Mouse (Mus musculus) kidney, embryonic 16.5 days (tissue): ENCODE measurements at regions not wholly inside any gene's neighbourhood (a gene's known extent, or its start where the extent isn't known, plus 50 kb on each side); places are given as distances from the start of the nearest gene placed in this dataset.

Source experiments
- ATAC-seq: fragments of 200-750 bp; cut with Nextera tagmentation; 2 replicates; pipeline ENCODE4 v1.8.0; 2017; ENCODE audit warnings: moderate TSS enrichment; ENCODE audit not compliant: low FRiP score, low TSS enrichment
- H3K27ac ChIP-seq: fragments of 300-500 bp; sonication (generic); 2 replicates; pipeline ENCODE4 v1.5.1; 2014; ENCODE audit warnings: low read length
- H3K27me3 ChIP-seq: fragments of 300-500 bp; sonication (generic); 2 replicates; pipeline ENCODE4 v1.6.1; 2014; ENCODE audit warnings: low read length, control low read depth, mixed read lengths; ENCODE audit not compliant: insufficient read depth
- H3K36me3 ChIP-seq: fragments of 300-500 bp; sonication (generic); 2 replicates; pipeline ENCODE4 v1.6.1; 2014; ENCODE audit warnings: low read length, control low read depth, mixed read lengths; ENCODE audit not compliant: insufficient read depth
- H3K4me1 ChIP-seq: fragments of 300-500 bp; sonication (generic); 2 replicates; pipeline ENCODE4 v1.6.1; 2014; ENCODE audit warnings: low read length, control low read depth, mixed read lengths; ENCODE audit not compliant: insufficient read depth
- H3K4me2 ChIP-seq: fragments of 300-500 bp; sonication (generic); replicated peaks from 2 replicates; pipeline ENCODE4 v1.6.1; 2014; ENCODE audit warnings: low read depth, low read length
- H3K4me3 ChIP-seq: fragments of 300-500 bp; sonication (generic); 2 replicates; pipeline ENCODE4 v1.5.1; 2014; ENCODE audit warnings: mild to moderate bottlenecking, low read length
- H3K9ac ChIP-seq: fragments of 300-500 bp; sonication (generic); replicated peaks from 2 replicates; pipeline ENCODE4 v1.6.1; 2014; ENCODE audit warnings: low read length
- H3K9me3 ChIP-seq: fragments of 300-500 bp; sonication (generic); 2 replicates; pipeline ENCODE4 v1.6.1; 2016; ENCODE audit warnings: low read length, control low read depth
- WGBS: fragments of 180-500 bp; shearing (Covaris S2); extraction: QIAGEN DNeasy Blood & Tissue Kit; methylation state at CpG from one replicate; pipeline ENCODE4 v1.1.7; 2014; 5-methylcytosine and 5-hydroxymethylcytosine counted together

DNA sequence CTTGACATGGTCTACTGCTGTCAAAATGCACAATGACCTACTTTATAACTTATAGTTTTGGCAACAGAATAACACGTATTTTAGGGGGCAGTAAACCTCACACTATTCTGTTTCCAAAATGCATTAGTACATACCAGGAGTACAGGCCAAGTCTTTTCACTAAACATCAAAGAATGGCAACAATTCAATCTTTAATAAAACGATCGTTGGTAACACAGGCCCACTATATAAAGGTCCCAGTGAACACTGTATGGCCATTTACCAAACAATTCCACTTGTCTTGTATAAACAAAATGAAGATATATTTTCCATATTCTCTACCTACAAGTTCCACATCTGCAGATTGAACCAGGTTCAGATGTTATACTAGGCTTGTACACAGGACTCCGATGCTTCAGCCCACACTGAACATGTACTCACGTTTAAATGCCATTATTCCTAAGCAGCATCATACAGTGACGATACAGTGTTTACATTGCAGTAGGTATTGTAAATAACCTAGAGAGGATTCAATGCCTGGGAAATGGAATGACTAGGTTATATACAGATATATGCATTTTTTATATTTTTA is 78.3 kb upstream of the Gimd1 start:
- Histone ChIP-seq H3K4me3 (no peak overlapping the region), H3K4me2 (no peak overlapping the region), H3K27ac (no peak overlapping the region), H3K27me3 (no peaks in the 10 kb centered on the region), H3K9me3 (no peaks in the 10 kb centered on the region), H3K9ac (no peak overlapping the region), H3K36me3 (no peaks in the 10 kb centered on the region), H3K4me1 (no peaks in the 10 kb centered on the region)
- 82% methylated on average over 6 of the region's 6 CpGs for WGBS
- no peak for ATAC-seq

DNA sequence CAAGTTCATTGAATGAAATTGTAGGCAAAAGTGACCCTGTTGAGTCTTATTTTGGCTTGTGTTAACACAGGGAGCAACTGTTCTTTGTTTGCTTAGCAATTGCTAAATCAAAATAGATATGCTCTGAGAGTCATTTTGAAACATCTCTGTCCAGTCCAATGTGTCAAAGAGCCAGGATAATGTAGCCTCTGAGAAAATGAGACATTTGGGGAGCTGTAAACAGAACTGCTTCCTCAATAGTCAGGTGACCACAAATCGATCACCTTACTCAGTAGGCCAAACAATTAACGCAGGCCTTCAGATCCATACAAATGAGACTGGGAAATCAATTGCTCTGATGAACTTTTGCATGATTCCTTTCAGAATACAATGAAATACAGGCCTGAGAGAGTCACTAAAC is 63.9 kb upstream of the Gimd1 start:
- Histone ChIP-seq H3K9ac (no peak overlapping the region), H3K4me1 (0 out of 2 replicates have a peak, but pooled peaks cover 7% of the 10 kb centered on the region), H3K27ac (no peak overlapping the region), H3K9me3 (no peaks in the 10 kb centered on the region), H3K27me3 (no peaks in the 10 kb centered on the region), H3K36me3 (no peaks in the 10 kb centered on the region), H3K4me3 (no peak overlapping the region), H3K4me2 (no peak overlapping the region)
- WGBS: 93% methylated on average over 2 of the region's 2 CpGs
- ATAC-seq: no peak

DNA sequence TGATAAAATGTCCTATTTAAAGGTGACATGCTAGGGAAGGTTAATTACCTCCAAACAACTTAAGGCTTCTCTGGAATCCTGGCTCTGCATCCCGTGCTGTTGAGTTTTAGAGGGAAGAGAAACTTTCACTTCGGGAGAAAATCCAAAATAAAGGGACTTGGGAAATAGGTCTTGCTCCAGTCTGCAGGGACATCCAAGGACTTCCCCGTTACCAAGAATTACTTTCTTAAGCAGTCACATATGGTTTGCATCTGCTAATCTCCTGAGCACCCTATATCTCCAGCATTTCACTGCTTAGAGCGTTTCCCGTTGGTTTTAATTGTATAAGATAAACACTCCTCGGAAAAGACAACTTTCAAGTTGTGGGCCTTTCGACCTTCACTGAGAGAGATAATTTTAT is 63.3 kb upstream of the Gimd1 start:
- Histone ChIP-seq H3K4me1 (0 out of 2 replicates have a peak, but pooled peaks cover 7% of the 10 kb centered on the region), H3K9ac (no peak overlapping the region), H3K27me3 (no peaks in the 10 kb centered on the region), H3K4me3 (no peak overlapping the region), H3K9me3 (no peaks in the 10 kb centered on the region), H3K36me3 (no peaks in the 10 kb centered on the region), H3K4me2 (no peak overlapping the region), H3K27ac (no peak overlapping the region)
- WGBS: 60% methylated on average over 7 of the region's 7 CpGs
- no peak for ATAC-seq
